14 mouse cellular contexts compared by ENCODE assay signal in the genomic region with DNA sequence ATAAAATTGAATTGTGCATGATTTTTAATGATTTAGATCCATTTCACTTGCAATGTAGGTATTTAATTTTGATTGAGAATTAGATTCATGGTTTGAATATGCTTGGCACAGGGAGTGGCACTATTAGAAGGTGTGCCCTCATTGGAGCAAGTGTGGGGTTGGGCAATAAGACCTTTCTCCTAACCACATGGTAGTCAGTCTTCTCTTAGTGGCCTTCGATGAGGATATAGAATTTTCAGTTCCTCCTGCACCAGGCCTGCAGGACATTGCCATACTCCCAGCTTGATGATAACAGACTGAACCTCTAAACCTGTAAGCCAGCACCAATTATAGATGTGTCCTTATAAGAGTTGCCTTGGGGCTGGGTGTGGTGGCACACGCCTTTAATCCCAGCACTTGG.
"Had no signal": no experiment of that assay in that cellular context is flagged by ENCODE, and none has a peak within 500 bp of the region (broad histone marks: within the 10 kb centered on the region; RNA-seq: fewer than 3 reads in every experiment).

No protein-coding gene starts in this region.

- ATAC-seq: lung, postnatal 0 days; midbrain, embryonic 16.5 days had no signal

- DNase-seq: lung, adult 2 months; lung, postnatal 14 days; lung, postnatal 4 days; midbrain, embryonic 14.5 days; retina, postnatal 1 day; right cerebral cortex, adult 18-20 months; right cerebral cortex, postnatal 25 days; right cerebral cortex, postnatal 4 days; spleen, adult 18-20 months; thymus, adult 18-20 months; thymus, postnatal 14 days; thymus, postnatal 36 days had no signal
